Mouse (Mus musculus) monocyte, adult 5-6 weeks (primary cell): ENCODE measurements around the gene 9130023H24Rik. TPM values are rescaled to one million over a fixed set of nuclear protein-coding genes. Genes with fewer than 3 reads are reported as not detected.

Experiments
- ATAC-seq: fragments of 153-309, 156-312 bp; replicated peaks from 2 replicates; pipeline ENCODE4 v1.8.0; 2017; ENCODE audit warnings: mild to moderate bottlenecking; ENCODE audit not compliant: low TSS enrichment, insufficient number of reproducible peaks, severe bottlenecking, poor library complexity, low FRiP score
- total RNA-seq: library from RNA; stranded (forward); fragments of 200-1000, 200-491, 200-594 nt; gene quantifications from 3 replicates; pipeline ENCODE4 v1.2.3, GENCODE M21; 2017

The 9130023H24Rik gene
- total RNA-seq, 1 experiment from 2014 or later, result 5.5 TPM

DNA sequence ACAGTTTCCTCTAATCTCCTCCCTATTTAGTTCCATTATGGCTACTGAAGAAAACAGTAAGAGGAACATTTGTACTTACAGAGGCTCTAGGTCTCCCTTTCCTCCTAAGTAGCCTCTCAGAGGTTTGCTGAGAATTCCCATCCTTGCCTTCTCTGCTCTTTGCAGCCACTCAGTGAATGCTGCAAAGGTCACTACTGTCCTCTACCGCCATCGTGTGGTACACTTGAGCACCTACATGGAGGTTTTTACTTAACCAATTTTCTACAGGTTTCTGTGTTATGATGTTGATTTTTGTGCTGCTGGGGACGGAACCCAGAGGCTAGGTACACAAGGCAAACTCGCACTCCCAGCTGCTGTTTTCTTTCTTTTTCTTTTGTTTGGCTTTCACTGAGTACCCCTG is 29.6 kb downstream of the 9130023H24Rik start:
- ATAC-seq, result peak; percentile 83

DNA sequence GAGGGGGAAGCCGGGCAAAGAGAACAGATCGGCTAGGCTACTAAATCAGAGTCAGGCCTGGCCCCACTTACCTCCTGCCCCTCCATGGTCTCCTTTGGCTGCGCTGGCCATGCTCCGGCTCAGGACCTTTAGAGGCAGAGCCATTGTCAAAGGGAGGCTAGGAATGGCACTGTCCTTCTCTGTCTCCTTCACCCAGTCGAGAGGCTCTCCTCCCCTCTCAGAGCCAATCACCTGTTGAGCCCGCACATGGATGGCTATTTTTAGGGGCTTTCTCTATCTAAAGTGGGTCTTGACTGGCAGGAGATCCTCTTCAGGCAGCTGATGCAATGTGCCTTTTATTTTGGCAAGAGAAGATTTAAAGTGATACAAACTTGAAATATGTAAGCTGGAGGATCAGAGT is 31.7 kb downstream of the 9130023H24Rik start, which contains the start of gene Cox6a2:
Gene Cox6a2 (minus strand): TSS at position 236 of the 400 bp plus-strand sequence.
- no peak for ATAC-seq

DNA sequence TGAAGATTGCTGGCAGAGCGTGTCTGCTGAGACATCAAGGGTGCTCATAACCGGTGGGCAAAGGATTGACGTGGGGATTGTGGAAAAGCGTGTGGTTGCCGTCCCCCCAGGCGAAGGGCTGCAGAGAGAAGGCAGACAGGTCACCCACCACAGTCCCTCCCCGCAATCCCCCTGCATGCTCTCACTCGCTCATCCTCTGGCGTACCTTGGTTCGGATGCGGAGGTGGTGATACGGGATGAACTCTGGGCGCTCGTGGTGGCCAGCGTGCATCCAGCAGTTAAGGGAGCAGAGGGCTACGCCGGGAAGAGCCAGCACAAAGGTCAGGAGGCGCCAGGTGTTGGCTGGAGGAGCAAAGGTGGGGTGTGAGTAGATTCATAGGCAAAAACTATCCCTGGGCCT is 32.1 kb downstream of the 9130023H24Rik start:
- no peak for ATAC-seq

DNA sequence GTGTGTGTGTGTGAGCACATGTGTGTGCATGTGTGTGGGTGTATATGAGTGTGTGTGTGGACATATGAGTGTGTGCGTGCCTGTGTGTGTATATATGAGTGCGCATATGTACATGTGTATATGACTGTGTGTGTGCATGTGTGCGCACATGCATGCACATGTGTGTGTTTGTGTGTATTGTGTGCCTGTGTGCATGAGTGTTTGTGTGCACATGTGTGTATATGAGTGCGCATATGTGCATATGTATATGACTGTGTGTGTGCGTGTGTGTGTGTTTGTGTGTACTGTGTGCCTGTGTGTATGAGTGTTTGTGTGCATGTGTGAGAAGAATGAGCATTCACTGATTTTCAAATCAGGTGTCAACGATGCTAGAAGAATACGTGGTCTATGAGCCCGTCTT is 33.7 kb downstream of the 9130023H24Rik start:
- no peak for ATAC-seq

DNA sequence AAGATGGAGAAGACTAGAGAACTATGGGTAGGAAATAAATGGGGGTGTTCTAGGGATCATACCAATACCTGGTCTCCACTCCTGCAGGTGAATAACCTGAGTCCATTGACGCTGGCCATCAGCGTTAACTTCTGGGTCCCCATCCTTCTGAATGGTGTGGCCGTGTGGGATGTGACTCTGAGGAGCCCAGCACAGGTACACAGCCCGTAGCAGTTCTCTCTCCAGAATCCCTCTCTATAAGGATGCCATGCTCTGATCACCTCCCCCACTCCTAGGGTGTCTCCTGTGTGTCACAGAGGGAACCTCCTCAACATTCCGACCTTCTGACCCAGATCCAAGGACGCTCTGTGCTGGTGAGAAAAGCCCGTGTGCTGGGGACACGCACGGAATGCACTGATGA is 34.8 kb downstream of the 9130023H24Rik start:
- no peak for ATAC-seq

DNA sequence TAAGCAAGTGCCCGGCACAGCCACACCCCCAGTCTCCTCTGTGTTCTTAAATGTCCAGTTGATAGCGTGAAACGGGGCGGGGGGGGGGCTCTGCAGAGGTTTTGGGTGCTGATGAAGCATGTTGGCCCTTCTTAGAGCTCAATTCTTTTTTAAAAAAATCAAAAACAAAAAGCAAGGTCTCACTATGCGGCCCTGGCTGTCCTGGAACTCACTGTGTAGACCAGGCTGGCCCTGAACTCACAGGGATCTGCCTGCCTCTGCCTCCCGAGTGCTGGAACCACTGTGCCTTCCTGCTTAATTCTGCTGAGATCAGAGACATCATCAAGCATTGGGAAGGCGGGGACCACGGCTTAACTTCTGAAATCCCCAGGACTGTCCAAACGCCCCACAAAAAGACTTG is 36.2 kb downstream of the 9130023H24Rik start:
- no peak for ATAC-seq

Other genes with a start within 250 kb of the 9130023H24Rik start
- gene Pycard, start 244.2 kb downstream of the 9130023H24Rik start, total RNA-seq, result 65.7 to 90.8 TPM (median 79.5 TPM) in 3 replicates
- gene Trim72, start 234.1 kb downstream of the 9130023H24Rik start, total RNA-seq, result 0.68 TPM in 1 of 3 replicates, not detected in the others
- 419 to 520 TPM (median 447 TPM) in 3 replicates for gene Itgam, start 175.4 kb downstream of the 9130023H24Rik start, total RNA-seq
- gene Gm49368, start 175.3 kb downstream of the 9130023H24Rik start, total RNA-seq, result 33.7 to 34.7 TPM in 2 of 3 replicates, not detected in the other
- gene Itgax, start 108.5 kb downstream of the 9130023H24Rik start, total RNA-seq, result 189 to 316 TPM (median 230 TPM) in 3 replicates
- gene Itgad, start 83.7 kb downstream of the 9130023H24Rik start, total RNA-seq, result 2.1 to 7.5 TPM (median 5.6 TPM) in 3 replicates
- gene Cox6a2, start 31.6 kb downstream of the 9130023H24Rik start, total RNA-seq, result 3.0 TPM in 1 of 3 replicates, not detected in the others
- gene Armc5, start 689 bp downstream of the 9130023H24Rik start, total RNA-seq, result 9.1 to 14.9 TPM (median 11.6 TPM) in 3 replicates
- gene Tgfb1i1, start 8.8 kb upstream of the 9130023H24Rik start, total RNA-seq, result 0.21 to 1.2 TPM in 2 of 3 replicates, not detected in the other
- 0.75 TPM in 1 of 3 replicates, not detected in the others for gene Slc5a2, start 27.6 kb upstream of the 9130023H24Rik start, total RNA-seq
- 6.9 to 17.5 TPM (median 8.1 TPM) in 3 replicates for gene BC017158, start 60.1 kb upstream of the 9130023H24Rik start, total RNA-seq
- gene Rgs10, start 180.7 kb upstream of the 9130023H24Rik start, total RNA-seq, result 46.9 to 71.7 TPM (median 48.9 TPM) in 3 replicates
- gene Tial1, start 223.7 kb upstream of the 9130023H24Rik start, total RNA-seq, result 63.4 to 120 TPM (median 63.6 TPM) in 3 replicates